Mouse (Mus musculus): ENCODE data around the gene Gm14226. TPM values are rescaled to one million over a fixed set of nuclear protein-coding genes. Genes with fewer than 3 reads are reported as not detected.
"Not testable (repeated sequence)": the region's sequence is repeated elsewhere in the genome, so short reads cannot be mapped to it uniquely, and the experiment has no call there.

Gm14226 gene
- polyA plus RNA-seq, 1 experiment, result not detected

DNA sequence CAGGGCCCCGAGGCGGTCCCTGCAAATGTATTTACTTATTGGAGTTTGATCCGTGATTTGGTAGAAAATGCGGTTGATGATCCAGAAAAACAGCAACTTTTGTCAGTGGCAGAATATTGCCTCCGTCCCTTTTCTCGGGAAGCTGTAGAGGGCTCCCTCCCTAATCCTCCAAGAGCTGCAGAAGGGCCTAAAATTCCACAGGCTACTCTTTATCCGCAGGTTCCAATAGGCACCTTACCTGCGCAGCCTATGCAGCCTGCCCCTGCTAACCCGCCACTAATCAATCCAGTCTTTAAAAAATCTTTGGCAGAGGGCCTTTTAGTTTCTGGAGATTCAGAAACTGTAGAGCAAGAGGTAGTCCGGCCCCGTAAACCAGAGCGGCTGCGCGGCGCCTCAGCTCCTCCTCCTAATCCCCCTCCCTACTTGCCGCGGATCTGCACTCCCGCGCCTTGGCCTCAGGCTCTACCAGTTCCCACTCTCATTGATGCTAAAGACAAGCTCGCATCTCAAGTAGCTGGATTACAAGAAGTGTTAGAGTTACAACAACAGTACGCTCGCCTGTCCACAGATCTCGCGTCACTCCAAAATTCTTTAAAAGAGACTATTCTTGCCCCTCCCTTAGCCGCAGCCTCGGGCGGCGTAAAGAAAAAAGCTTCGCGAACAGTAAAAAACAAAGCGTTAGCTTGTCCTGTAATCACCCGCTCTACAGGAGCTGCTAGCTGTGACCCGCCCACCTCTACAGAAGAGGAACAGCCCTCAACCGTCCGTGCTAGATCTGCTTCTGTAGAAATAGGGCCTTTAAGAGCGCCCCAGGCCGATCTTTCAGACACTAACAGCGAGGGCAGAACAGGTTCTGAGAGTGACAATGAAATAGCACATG is 936 bp downstream of the Gm14226 start:
- H3K27me3 ChIP-seq (ENCODE audit: control insufficient read depth, insufficient read depth, insufficient read length), result no peaks in the 10 kb centered on the region
- peak overlapping the region; percentile 56 for H3K4me2 ChIP-seq (ENCODE audit: low read depth)
- no peaks in the 10 kb centered on the region for H3K79me2 ChIP-seq (ENCODE audit: control insufficient read depth, insufficient read depth)
- H3K4me3 ChIP-seq, result no peak overlapping the region
- H3ac ChIP-seq (ENCODE audit: control insufficient read depth, insufficient read length), result no peak overlapping the region
- TF ChIP-seq E2F4 (IDR thresholded peaks at IDR 0.05; ENCODE audit: insufficient read depth) (no peak), REST (IDR thresholded peaks at IDR 0.05; ENCODE audit: insufficient read depth, insufficient read length) (no peak), TCF3 (IDR thresholded peaks at IDR 0.05; ENCODE audit: insufficient read length, low read depth) (no peak), CEBPB (IDR thresholded peaks at IDR 0.05; ENCODE audit: insufficient read depth, poor library complexity, severe bottlenecking) (no peak), MAX (IDR thresholded peaks at IDR 0.05; ENCODE audit: low read depth) (no peak), MYOG (IDR thresholded peaks at IDR 0.05; ENCODE audit: control insufficient read depth in 1 of 3, insufficient read depth in 1 of 3, insufficient read length in 2 of 3, low read depth in 2 of 3) (no peak), MYOD1 (IDR thresholded peaks at IDR 0.05; ENCODE audit: control insufficient read depth in 1 of 3, insufficient read length in 2 of 3, low read depth in 2 of 3) (no peak), USF1 (IDR thresholded peaks at IDR 0.05; ENCODE audit: low read depth) (no peak), TCF12 (IDR thresholded peaks at IDR 0.05; ENCODE audit: insufficient read depth, poor library complexity, severe bottlenecking) (no peak), POLR2A (IDR thresholded peaks at IDR 0.05; ENCODE audit: insufficient read length, low read depth) (no peak), SRF (IDR thresholded peaks at IDR 0.05; ENCODE audit: control insufficient read depth, insufficient read length, low read depth) (no peak), POLR2AphosphoS2 (IDR thresholded peaks at IDR 0.05; ENCODE audit: insufficient read length, low read depth) (no peak)
- no peaks in the 10 kb centered on the region for H3K36me3 ChIP-seq (ENCODE audit: control insufficient read depth, insufficient read depth)

GRCm38 (mm10) chr2:155019673-155020072 is 1.6 kb downstream of the Gm14226 start:
- Histone ChIP-seq H3K27me3 (ENCODE audit: control insufficient read depth, insufficient read depth, insufficient read length) (no peaks in the 10 kb centered on the region), H3K4me2 (ENCODE audit: low read depth) (peak overlapping the region; percentile 56), H3K4me3 (no peak overlapping the region), H3ac (ENCODE audit: control insufficient read depth, insufficient read length) (no peak overlapping the region), H3K79me2 (ENCODE audit: control insufficient read depth, insufficient read depth) (no peaks in the 10 kb centered on the region), H3K36me3 (ENCODE audit: control insufficient read depth, insufficient read depth) (no peaks in the 10 kb centered on the region)
- TF ChIP-seq E2F4 (IDR thresholded peaks at IDR 0.05; ENCODE audit: insufficient read depth), result no peak
- no peak for TF ChIP-seq TCF3 (IDR thresholded peaks at IDR 0.05; ENCODE audit: insufficient read length, low read depth)
- TF ChIP-seq MAX (IDR thresholded peaks at IDR 0.05; ENCODE audit: low read depth), result no peak
- TF ChIP-seq TCF12 (IDR thresholded peaks at IDR 0.05; ENCODE audit: insufficient read depth, poor library complexity, severe bottlenecking), result no peak
- TF ChIP-seq REST (IDR thresholded peaks at IDR 0.05; ENCODE audit: insufficient read depth, insufficient read length), result no peak

GRCm38 (mm10) chr2:155020247-155020826 is 2.3 kb downstream of the Gm14226 start:
- not testable (repeated sequence) for H3K4me3 ChIP-seq; H3K79me2 ChIP-seq (ENCODE audit: control insufficient read depth, insufficient read depth); H3K36me3 ChIP-seq (ENCODE audit: control insufficient read depth, insufficient read depth); H3ac ChIP-seq (ENCODE audit: control insufficient read depth, insufficient read length); H3K27me3 ChIP-seq (ENCODE audit: control insufficient read depth, insufficient read depth, insufficient read length); H3K4me2 ChIP-seq (ENCODE audit: low read depth)

DNA sequence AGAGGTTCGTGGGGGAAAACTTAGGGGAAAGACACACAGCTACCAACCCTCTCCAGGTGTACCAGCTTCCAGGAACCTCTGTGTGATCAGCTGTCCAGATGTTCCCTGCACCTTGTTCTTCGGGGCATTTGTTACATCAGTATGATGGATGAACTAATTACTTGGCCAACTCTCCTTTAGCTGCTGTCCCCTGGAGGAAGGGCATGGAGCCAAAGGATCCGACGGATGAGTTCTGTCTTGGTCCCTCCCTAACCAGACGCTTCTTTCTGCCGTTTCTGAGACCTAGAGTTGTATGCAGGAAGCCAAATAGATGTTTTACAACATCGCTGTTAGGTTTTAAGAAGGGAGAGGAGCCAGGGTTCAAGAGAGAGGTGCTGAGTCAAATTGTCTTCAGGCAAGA is 12.8 kb downstream of the Gm14226 start:
- Histone ChIP-seq H3K4me2 (ENCODE audit: low read depth) (no peak overlapping the region), H3K27me3 (ENCODE audit: control insufficient read depth, insufficient read depth, insufficient read length) (no peaks in the 10 kb centered on the region), H3K79me2 (ENCODE audit: control insufficient read depth, insufficient read depth) (no peaks in the 10 kb centered on the region), H3K4me3 (no peak overlapping the region), H3ac (ENCODE audit: control insufficient read depth, insufficient read length) (no peak overlapping the region), H3K36me3 (ENCODE audit: control insufficient read depth, insufficient read depth) (no peaks in the 10 kb centered on the region)
- TF ChIP-seq MAX (IDR thresholded peaks at IDR 0.05; ENCODE audit: low read depth) (no peak), TCF3 (IDR thresholded peaks at IDR 0.05; ENCODE audit: insufficient read length, low read depth) (no peak), POLR2AphosphoS2 (IDR thresholded peaks at IDR 0.05; ENCODE audit: insufficient read length, low read depth) (no peak), SRF (IDR thresholded peaks at IDR 0.05; ENCODE audit: control insufficient read depth, insufficient read length, low read depth) (no peak), MYOD1 (IDR thresholded peaks at IDR 0.05; ENCODE audit: control insufficient read depth in 1 of 3, insufficient read length in 2 of 3, low read depth in 2 of 3) (no peak), POLR2A (IDR thresholded peaks at IDR 0.05; ENCODE audit: insufficient read length, low read depth) (no peak), REST (IDR thresholded peaks at IDR 0.05; ENCODE audit: insufficient read depth, insufficient read length) (no peak), TCF12 (IDR thresholded peaks at IDR 0.05; ENCODE audit: insufficient read depth, poor library complexity, severe bottlenecking) (no peak), MYOG (IDR thresholded peaks at IDR 0.05; ENCODE audit: control insufficient read depth in 1 of 3, insufficient read depth in 1 of 3, insufficient read length in 2 of 3, low read depth in 2 of 3) (no peak)

- Histone ChIP-seq H3K4me3 (no peak overlapping the region), H3K27me3 (ENCODE audit: control insufficient read depth, insufficient read depth, insufficient read length) (no peaks in the 10 kb centered on the region), H3K4me2 (ENCODE audit: low read depth) (no peak overlapping the region), H3K36me3 (ENCODE audit: control insufficient read depth, insufficient read depth) (no peaks in the 10 kb centered on the region), H3K79me2 (ENCODE audit: control insufficient read depth, insufficient read depth) (no peaks in the 10 kb centered on the region), H3ac (ENCODE audit: control insufficient read depth, insufficient read length) (no peak overlapping the region)
- TF ChIP-seq MYOG (IDR thresholded peaks at IDR 0.05; ENCODE audit: control insufficient read depth in 1 of 3, insufficient read depth in 1 of 3, insufficient read length in 2 of 3, low read depth in 2 of 3), result peak in 1 of 3 experiments; percentile 4
- TF ChIP-seq E2F4 (IDR thresholded peaks at IDR 0.05; ENCODE audit: insufficient read depth), result no peak
Measured at GRCm38 (mm10) chr2:155032938-155033710, 15.1 kb downstream of the Gm14226 start.
